Mouse (Mus musculus) thymus, adult 2 months (tissue): ENCODE measurements at regions not wholly inside any gene's neighbourhood (a gene's known extent, or its start where the extent isn't known, plus 50 kb on each side); places are given as distances from the start of the nearest gene placed in this dataset.

Experiments
- CTCF ChIP-seq: fragments of 200-500 bp; IDR thresholded peaks from 2 replicates; pipeline ENCODE4 v1.5.1; 2012; ENCODE audit warnings: mild to moderate bottlenecking, control low read depth, low read length, moderate library complexity, borderline replicate concordance; ENCODE audit not compliant: control insufficient read depth, poor library complexity, insufficient read depth; ENCODE audit errors: extremely low read depth
- POLR2A ChIP-seq: fragments of 200-500 bp; IDR thresholded peaks from 2 replicates; pipeline ENCODE4 v1.6.1; 2012; ENCODE audit warnings: mild to moderate bottlenecking, low read length, control low read depth, moderate library complexity; ENCODE audit not compliant: control insufficient read depth, poor library complexity, insufficient read depth; ENCODE audit errors: extremely low read depth

- TF ChIP-seq POLR2A = no peak
- TF ChIP-seq CTCF = no peak
These were observed 78.7 kb downstream of the Tbx3 start for GRCm38 (mm10) chr5:119749153-119749552.
